Mouse (Mus musculus): ENCODE measurements around the gene Neu1. TPM values are rescaled to one million over a fixed set of nuclear protein-coding genes. Genes with fewer than 3 reads are reported as not detected.
"Not testable (repeated sequence)": the region's sequence is repeated elsewhere in the genome, so short reads cannot be mapped to it uniquely, and the experiment has no call there.

Neu1 gene
- total RNA-seq, 2 experiments from 2014 or later: 8.5 to 9.3 TPM

DNA sequence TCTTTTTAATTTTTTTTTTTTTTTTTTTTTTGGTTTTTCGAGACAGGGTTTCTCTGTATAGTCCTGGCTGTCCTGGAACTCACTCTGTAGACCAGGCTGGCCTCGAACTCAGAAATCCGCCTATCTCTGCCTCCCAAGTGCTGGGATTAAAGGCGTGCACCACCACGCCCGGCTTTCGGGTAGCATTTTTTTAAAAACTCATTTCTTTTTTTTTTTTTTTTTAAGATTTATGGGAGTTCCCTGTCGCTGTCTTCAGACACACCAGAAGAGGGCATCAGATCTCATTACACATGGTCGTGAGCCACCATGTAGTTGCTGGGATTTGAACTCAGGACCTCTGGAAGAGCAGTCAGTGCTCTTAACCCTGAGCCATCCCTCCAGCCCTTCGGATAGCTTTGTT, 29.1 kb upstream of the Neu1 start:
- DNase-seq: not testable (repeated sequence)

DNA sequence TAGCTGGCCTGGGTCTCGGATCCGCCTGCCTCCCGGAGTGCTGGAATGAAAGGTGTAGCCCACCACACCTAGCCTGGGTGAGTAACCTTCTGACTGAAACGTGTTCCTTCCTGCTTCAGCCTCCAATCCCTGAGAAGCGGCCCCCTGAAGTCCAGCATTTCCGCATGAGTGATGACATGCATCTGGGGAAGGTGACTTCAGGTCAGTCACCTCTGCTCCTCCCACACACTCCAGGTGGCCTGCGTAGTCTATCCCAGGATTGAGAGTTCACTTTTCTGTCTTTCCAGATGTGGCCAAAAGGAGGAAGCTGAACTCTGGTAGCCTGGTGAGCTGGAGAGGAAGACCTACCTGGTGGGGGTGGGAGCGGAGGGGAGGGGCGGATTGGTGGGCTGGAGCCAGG, 28.2 kb upstream of the Neu1 start:
- DNase-seq: no peak

DNA sequence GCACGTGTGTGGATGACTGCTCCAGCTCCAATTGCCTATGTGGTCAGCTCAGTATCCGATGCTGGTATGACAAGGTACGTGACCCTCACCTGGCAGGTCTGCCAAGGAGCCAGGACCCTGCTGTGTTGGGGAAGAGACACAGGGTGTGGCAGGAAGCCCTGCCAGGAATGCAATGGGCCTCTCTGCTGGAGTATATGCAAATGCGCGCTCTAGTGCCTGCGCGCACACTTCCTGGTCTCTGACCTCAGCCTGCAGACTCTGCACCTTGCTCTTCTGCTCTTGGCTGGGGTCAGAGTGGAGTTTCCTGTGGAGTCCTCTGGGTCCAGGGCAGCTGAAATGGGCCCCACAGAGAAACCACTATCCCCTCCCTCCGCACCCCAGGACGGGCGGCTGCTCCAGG, 20.1 kb upstream of the Neu1 start:
- DNase-seq: no peak

DNA sequence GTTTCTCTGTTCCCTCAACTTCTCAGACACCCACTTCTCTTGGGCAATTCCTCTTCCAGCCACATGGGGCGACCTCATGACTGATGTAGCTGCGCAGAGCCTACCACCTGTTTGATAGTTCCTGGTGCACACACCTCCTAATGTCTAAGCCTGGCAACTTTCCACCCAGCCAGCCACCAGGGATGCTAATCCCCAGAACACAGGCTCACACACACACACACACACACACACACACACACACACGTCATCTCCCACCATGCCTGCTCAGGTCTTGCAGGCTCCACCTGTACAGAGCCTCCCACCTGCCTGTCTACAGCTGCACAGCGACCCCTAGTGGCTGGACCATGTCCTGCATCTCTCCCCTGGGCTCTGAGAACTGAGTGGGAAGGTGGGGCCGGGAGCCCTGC, 19.1 kb upstream of the Neu1 start:
- DNase-seq: peak; percentile 49

DNA sequence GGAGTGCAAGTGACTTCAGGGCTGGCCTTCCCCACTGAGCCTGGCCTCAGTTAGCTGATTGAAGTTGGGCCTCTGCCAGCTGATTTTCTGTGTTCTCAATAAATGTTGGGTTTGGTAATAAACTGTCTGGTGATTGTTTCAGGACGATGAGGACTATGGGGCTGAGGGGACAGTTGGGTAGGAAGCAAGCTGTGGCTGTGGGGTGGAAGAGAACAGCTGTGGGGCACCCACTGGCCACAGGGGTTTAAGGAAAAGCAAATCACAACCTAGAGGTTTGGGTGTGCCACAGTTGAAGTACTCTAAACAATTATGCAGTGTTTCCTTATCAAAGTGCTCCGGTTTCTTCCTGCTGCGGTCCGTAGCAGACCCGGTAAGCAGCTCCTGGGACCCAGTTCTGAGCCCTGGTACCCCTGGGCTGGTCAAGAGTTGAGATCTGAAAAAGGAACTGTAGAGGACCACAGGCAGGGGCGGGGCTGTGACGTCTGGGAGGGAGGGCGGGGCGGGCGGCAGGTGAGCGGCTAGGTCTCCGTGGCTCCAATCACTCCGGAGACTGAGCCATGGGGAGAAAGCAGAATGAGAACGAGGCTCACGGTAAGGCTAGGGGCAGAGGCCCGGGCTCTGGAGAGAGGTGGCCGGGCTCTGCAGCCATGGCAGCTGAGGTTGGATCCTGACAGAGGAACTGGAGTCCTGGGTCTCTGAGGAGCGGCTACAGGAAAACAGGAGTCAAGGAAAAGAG, 17.0 kb upstream of the Neu1 start, which contains the start of gene Slc44a4:
Gene Slc44a4, plus strand, starts transcription at position 537 of the 736 bp plus-strand sequence.
- DNase-seq: no peak

DNA sequence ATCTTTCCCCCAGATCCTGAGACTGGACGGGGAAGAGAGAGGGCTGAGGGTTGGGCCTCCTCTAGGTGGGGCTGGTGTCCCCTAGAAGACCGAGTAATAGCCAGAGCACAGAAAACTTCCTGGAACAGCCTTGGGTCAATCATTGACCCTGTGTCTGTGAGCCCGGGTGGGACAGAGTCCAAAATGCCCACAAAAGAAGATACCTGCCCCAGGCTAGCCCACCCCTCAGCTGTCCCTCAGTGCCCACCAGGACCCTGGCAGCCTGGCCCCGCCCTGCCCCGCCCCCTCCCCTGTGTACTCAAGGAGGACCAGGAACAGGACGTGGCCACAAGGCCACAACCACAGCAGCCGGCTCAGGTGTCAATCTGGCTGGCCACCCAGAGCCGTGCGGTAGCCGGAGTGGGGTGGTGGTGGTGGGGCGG, 15.6 kb upstream of the Neu1 start:
- peak; percentile 44 for DNase-seq

DNA sequence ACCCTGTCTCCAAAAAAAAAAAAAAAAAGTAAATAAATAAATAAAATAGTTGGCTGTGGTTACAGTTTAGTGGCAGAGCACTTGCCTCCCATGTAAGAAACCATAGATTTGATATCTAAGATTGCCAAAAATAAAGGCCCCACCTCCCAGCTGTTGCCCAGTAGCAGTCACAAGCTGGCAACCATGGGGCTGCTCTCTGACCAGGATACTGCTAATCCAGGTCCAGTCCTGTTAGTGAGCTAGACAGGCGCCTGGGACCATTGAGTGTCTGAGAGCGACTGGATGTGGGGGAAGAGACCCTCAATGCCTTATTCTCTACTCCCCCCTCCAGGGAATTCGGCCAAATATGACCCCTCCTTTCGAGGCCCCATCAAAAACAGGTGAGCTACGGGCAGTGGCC, 14.7 kb upstream of the Neu1 start:
- peak; percentile 6 for DNase-seq

DNA sequence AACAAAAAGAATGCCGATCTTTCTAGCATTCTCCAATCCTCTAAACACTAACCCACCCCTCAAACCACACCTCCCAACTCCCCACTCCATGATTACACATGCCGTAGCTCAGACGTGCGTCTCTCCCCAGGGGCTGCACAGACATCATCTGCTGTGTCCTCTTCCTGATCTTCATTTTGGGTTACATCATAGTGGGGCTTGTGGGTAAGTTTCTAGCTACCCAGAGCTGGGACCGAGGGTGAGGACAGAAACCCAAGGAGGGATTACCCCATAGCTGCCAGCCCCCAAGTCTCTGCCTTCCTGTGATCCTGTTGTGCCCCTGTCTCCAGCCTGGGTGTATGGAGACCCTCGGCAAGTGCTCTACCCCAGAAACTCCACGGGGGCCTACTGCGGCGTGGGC, 13.9 kb upstream of the Neu1 start:
- DNase-seq: no peak

DNA sequence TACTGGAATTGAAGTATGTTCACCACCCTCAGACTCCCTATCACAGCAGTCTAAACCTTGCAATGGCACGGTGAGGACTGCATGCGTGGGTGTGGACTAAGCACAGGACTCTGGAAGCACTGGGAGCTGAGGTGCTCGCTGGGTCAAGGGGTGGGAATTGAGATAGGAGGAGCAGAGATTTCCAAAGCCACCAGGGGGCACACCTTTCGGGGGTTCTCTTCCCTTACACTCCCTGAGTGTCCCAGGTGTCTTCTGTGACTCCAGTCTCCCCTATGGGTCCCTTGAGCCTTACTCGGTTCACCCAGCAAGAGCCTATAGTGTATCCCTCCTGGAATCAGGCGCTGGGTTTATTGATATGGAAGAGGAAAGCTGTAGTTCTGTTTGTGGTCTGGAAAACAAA, 8.1 kb upstream of the Neu1 start:
- DNase-seq: no peak

DNA sequence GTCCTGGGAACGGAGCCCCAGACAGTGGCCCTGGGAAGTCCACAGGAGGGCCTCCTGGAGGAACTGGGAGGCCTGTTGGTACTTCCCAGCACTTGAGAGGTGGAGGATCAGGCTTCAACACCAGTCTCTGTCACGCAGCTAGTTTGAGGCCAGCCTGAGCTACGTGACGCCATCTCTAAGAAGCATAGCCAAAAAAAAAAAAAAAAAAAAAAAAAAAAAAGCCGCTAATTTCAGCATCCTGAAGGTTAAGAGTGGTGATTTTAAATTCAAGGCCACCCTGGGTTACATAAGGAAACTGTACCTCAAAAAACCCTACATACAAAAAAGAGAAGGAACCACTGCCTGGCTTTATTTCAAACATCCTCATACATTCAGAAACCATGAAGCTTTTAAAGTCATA, 6.8 kb upstream of the Neu1 start:
- DNase-seq: no peak

DNA sequence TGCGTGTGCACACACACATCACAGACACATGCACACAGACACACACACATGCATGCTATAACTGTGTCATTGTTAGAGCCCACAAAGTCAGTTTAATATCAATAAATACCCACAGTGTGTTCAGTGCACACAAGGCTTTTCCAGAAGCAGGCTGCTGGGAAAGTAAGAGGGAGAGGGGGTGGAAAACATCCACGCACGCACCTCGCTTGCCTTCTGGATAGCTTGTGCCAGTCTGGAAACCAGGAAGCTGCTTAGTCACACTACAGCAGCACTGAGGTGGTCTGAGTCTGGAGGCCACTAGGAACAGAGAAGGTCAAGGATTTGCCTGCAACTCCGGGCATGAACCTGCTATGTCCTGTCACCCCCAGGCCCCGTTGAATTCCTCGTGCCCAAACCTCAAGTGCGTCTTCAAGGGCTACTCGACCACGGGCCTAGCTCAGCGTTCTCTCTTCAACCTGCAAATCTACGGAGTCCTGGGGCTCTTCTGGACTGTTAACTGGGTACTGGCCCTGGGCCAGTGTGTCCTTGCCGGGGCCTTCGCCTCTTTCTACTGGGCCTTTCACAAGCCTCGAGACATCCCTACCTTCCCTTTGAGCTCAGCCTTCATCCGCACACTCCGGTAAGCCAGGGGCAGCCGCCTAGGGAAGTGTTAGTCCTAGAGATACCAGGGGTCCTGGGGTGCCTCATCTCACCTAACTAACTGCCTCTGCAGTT, 3.6 kb upstream of the Neu1 start:
- DNase-seq: no peak

DNA sequence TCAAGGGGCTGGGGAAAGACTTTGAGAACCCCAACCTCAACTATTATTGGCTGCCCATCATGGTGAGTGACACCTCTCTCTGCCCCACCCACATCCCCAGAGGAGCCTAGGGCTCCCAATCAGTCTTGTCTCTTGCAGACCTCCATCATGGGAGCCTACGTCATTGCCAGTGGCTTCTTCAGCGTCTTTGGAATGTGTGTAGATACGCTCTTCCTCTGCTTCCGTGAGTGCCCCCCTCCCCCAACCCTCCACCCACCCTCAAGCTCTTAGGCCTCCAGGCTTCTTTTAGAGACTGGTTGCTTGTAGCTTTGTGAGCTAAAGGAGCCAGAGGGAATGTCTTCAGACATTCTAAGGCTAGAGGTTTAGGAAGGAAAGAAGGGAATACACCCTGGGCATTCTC, 2.2 kb upstream of the Neu1 start:
- DNase-seq: no peak

DNA sequence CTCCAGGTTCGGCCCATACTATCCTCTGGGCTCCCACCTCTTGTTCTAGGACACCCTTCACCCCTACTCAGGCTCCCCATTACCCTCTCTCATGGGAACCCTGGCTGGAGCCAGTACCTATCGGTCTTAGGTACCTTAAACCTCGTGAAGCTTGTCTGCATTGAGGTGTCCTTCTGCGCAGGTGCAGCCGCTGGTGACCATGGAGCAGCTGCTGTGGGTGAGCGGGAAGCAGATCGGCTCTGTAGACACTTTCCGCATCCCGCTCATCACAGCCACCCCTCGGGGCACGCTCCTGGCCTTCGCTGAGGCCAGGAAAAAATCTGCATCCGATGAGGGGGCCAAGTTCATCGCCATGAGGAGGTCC, 664 bp downstream of the Neu1 start:
- no peak for DNase-seq

DNA sequence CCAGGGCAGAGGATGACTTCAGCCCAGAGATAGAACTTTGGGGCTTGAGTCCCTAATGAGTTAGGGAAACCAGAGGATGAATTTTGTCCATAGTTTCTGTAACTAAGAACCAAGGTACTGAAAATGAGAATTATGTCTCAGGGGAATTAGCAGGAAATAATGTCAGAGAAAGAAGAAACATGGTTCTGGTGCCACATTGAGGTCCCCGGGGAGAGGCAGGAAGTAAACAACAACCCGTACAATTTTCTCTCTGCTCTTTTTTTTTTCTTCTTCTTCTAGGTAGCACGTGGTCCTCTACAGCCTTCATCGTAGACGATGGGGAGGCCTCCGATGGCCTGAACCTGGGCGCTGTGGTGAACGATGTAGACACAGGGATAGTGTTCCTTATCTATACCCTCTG, 1.2 kb downstream of the Neu1 start:
- no peak for DNase-seq

DNA sequence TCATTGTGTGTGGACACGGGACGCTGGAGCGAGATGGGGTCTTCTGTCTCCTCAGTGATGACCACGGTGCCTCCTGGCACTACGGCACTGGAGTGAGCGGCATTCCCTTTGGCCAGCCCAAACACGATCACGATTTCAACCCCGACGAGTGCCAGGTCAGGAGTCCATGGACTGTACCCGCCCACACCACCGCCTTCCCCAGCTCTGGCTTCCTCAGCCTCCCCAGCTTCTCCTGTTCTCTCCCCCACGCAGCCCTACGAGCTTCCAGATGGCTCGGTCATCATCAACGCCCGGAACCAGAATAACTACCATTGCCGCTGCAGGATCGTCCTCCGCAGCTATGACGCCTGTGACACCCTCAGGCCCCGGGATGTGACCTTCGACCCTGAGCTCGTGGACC, 3.0 kb downstream of the Neu1 start:
- no peak for DNase-seq

DNA sequence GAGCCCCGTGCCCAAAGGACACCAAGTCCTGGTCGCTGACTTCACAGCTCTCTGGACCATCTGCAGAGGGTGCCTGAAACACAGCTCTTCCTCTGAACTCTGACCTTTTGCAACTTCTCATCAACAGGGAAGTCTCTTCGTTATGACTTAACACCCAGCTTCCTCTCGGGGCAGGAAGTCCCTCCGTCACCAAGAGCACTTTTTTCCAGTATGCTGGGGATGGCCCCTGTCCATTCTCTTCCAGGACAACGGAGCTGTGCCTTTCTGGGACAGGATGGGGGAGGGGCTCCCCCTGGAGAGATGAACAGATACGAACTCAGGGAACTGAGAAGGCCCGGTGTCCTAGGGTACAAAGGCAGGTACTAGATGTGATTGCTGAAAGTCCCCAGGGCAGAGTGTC, 3.8 kb downstream of the Neu1 start:
- DNase-seq: no peak

DNA sequence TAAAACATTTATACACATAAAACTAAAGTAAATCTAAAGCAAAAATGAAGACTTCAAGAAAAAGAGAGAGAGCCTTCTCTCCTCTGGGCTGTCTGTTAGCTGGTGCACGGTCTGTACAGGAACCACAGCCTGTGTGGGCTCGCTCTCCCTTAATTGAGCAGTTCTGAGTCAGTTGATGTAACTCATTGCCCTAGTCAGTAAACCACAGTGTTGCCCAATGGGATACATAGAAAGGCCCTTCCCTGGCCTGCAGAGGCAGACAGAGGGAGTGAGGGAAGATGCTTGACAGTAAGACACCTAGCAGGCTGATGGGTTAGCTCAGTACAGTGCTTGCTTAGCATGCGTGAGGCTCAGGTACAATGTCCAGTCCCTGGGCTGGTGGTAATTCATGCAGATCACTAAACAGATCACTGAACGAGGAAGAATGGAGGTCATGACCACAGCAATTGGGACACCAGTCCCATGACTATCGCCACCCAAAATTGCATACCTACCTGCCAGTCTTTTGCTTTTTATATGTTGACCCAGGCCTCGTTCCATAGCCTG, 7.0 kb downstream of the Neu1 start:
- no peak for DNase-seq

DNA sequence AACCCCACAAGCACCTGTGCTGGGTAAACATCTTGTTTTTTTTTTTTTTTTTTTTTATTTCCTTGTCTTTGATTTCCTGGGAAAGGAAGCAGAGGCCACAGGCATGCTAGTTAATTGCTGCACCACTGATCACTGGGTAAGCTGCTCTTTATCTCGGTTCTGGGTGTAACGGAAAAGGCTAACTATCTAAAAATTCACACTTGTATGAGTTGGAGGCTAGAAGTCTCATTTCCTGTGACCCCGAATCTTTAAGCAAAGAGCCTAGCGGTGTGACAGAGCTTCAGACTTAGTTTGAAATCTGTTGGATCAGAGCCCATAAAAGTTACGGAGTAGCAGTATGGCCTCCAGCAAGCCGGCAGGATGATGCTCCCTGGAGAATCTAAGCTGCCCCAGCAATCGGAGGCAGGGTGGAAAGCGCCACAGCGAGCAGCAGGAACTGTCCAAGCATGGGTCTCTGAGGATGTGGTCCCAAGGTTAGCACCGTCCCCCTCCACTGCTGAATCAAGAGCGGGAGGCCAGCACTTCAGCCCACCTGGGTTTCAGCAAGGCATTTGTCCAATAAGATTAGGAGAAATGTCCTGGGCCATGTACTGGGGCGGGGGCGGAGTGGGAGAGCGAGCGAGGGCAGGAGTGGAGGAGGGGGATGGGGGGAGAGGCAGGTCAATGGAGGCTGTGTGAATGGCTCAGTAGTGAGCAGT, 10.4 kb downstream of the Neu1 start:
- DNase-seq: no peak

DNA sequence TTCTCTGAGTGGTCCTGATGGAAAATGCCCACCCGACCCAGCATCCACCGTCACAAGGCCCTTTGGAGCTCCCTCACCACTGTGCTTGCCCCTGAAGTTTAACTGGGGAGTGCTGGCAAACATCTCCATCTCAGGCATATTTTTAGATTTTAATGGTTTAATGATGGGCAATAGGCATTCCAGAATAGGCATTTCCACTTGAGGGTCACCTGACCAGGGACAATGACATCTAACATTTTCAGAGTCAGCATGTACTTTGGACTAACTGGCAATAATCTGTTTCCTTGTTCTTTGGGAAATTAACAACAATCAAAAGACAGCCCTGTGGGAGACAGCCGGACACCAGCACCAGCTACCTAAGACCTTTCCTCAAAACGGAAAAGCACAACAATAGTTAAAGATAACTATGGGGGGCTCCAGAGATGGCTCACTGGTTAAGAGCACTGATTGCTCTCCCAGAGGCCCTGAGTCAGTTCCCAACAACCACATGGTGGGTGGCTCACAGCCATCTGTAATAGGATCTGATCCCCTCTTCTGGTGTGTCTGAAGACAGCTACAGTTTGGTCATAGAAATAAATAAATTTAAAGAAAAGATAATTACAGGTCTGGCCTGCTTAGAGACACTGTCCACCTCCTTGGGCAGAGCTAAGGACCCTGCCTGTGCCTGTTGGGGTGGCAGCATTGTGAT, 12.2 kb downstream of the Neu1 start:
- no peak for DNase-seq

DNA sequence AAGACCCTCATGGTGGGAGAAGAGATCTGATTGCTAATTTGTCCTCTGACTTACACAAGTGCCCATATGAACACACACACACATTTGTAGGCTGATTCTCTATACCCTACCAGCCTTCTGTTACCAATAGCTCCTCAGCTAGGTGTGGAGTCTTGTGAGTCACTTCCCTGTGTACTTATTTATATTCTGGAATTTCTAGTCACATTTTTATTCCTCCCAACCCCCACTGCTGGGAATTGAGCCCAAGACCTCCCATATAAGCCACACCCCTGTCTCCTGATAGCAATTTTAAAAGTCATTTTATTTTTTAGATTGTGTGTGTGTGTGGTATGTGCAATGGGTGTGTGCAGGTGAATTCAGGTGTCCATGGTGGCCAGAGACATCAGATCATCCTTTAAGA, 13.3 kb downstream of the Neu1 start:
- DNase-seq: no peak

DNA sequence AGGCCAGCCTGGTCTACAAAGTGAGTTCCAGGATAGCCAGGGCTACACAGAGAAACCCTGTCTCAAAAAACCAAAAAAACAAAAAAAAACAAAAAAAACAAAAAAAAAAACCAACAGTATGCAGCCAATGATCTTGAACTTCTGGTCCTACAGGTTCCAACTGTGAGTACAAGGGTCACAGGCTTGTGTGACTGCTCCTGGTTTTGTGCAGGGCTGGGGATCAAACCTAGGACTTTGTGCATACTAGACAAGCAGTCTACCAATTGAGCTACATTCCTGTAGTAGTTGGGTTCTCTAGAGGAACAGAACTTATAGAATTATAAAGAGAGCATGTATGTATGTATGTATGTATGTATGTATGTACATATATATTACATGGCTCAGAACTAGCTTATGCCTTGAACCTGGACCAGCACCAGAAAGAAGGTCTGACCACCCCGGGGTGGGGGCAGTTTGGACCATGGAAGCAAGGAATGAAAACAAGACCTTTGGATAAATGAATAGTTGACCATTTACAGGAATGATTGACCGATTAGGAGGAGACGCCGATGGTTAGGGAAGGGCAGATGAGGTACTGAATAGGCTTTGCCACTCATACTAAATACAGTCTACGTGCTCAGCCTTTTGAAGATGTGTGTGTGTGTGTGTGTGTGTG, 15.6 kb downstream of the Neu1 start:
- no peak for DNase-seq

DNA sequence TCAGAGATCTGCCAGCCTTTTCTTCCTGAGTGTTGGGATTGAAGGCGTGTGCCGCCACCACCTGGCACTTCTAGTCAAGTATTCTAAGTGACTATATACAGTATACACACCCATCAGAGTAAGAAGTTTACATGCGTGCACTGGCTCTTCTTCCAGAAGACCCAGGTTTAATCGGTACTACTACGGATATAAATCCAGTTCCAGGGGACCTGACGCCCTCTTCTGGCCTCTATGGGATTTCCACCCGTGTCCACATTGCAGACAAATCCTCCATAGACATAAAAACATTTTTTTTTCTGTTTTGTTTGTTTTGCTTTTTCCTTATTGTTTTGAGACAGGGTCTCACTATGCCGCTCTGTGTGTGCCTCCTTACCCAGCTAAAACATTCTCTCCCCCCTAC, 16.6 kb downstream of the Neu1 start:
- DNase-seq: no peak
